Mouse (Mus musculus) bone marrow macrophage, adult 2 months (primary cell): ENCODE results near the gene Fabp2.

Experiments used
- CTCF ChIP-seq: IDR thresholded peaks from 2 replicates; pipeline ENCODE4 v1.5.1; 2012; ENCODE audit warnings: low read depth, mild to moderate bottlenecking, low read length, moderate library complexity
- POLR2A ChIP-seq: IDR thresholded peaks from 2 replicates; pipeline ENCODE4 v1.6.1; 2012; ENCODE audit warnings: mild to moderate bottlenecking, low read depth, low read length, borderline replicate concordance

GRCm38 (mm10) chr3:122932466-122932865 is 37.6 kb downstream of the Fabp2 start:
- TF ChIP-seq POLR2A = no peak
- TF ChIP-seq CTCF = no peak
